Mouse (Mus musculus): ENCODE measurements around the gene Ror1. TPM values are rescaled to one million over a fixed set of nuclear protein-coding genes. Genes with fewer than 3 reads are reported as not detected.

The Ror1 gene
- total and polyA plus RNA-seq, 2 experiments from 2014 or later: 0.73 to 2.8 TPM

DNA sequence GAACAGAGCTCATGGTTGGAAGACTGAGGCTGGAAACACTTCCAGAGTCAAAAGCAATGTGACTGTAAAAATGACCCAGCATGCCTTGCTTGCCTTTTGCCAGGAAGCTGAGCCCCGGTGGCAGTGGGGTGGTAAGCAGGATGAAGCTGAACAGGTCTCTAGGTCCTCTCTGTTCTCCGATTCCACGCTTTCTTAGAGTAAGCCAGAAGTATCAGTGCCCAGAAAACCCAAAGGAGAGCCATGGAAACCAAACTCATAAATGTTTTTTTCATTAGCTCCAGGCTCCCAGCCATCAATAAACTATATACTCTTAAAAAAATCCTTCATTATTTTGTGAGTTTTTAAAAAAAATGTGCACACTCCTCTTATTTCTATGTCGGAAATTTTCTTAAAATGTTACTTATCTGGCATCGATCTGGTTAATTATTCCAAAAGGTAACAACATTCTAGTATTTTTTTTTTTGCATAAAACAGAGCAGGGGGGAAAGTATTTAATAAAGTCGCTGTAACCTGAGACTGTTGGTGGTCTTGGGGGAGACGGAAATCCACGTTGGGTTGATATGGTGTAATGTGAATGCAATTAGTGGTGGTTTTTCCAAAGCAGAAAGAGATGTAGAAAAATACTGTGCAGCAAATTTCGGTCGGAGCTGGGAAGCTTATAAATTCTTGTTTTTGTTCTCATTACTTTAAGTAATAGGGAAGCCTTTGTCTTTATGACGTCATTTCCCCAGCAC lies 41.7 kb downstream of the Ror1 start:
- DNase-seq (ENCODE audit: low spot score) (no peak), ATAC-seq (ENCODE audit: low FRiP score) (no peak)
- TF ChIP-seq CTCF (IDR thresholded peaks at IDR 0.05): no peak
- Histone ChIP-seq H3K9me3 (ENCODE audit: low read length) (no peaks in the 10 kb centered on the region), H3K27me3 (ENCODE audit: insufficient read depth, low read length) (no peaks in the 10 kb centered on the region), H3K9ac (replicated peaks; ENCODE audit: low read length, poor library complexity, severe bottlenecking) (no peak overlapping the region), H3K36me3 (ENCODE audit: insufficient read depth, low read length) (no peaks in the 10 kb centered on the region), H3K4me3 (ENCODE audit: low read depth, low read length) (no peak overlapping the region), H3K4me1 (ENCODE audit: insufficient read depth, low read length) (no peaks in the 10 kb centered on the region), H3K4me2 (ENCODE audit: low read depth, low read length, poor library complexity, severe bottlenecking) (no peak overlapping the region), H3K27ac (ENCODE audit: low read depth, low read length) (no peak overlapping the region)
- 84% methylated on average over 11 of the region's 11 CpGs for WGBS

DNA sequence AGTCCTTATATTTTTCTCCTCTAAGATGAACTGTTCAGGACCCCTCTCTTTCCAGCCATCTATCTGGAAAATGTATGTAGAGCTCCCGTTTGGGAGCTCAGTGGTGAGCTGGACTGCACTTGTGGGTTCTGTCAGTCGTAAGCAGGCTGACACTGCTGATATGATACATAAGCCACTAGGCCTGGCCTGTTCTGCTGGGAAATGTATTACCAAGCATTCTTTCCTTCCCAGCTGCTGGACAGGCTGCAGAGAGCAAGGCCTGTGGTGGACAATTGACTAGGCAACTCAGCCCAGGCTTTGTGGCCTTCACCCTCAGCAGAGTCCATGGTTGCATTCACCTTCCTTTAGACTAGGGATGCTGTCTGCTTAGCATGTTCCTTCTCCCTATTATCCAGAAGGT lies 46.0 kb downstream of the Ror1 start:
- H3K9ac ChIP-seq (replicated peaks; ENCODE audit: low read length, poor library complexity, severe bottlenecking): no peak overlapping the region
- H3K27me3 ChIP-seq (ENCODE audit: insufficient read depth, low read length): no peaks in the 10 kb centered on the region
- DNase-seq (ENCODE audit: low spot score) (no peak), ATAC-seq (ENCODE audit: low FRiP score) (no peak)
- H3K4me3 ChIP-seq (ENCODE audit: low read depth, low read length): no peak overlapping the region
- no peaks in the 10 kb centered on the region for H3K9me3 ChIP-seq (ENCODE audit: low read length)
- WGBS: 85% methylated on average over 2 of the region's 2 CpGs
- no peaks in the 10 kb centered on the region for H3K4me1 ChIP-seq (ENCODE audit: insufficient read depth, low read length)
- H3K27ac ChIP-seq (ENCODE audit: low read depth, low read length): no peak overlapping the region
- no peak for TF ChIP-seq CTCF (IDR thresholded peaks at IDR 0.05)
- no peaks in the 10 kb centered on the region for H3K36me3 ChIP-seq (ENCODE audit: insufficient read depth, low read length)
- no peak overlapping the region for H3K4me2 ChIP-seq (ENCODE audit: low read depth, low read length, poor library complexity, severe bottlenecking)

GRCm38 (mm10) chr4:100144744-100145143 lies 49.2 kb downstream of the Ror1 start:
- H3K4me1 ChIP-seq (ENCODE audit: insufficient read depth, low read length): no peaks in the 10 kb centered on the region
- H3K9me3 ChIP-seq (ENCODE audit: low read length): no peaks in the 10 kb centered on the region
- 82% methylated on average over 4 of the region's 4 CpGs for WGBS
- no peaks in the 10 kb centered on the region for H3K36me3 ChIP-seq (ENCODE audit: insufficient read depth, low read length)
- H3K27me3 ChIP-seq (ENCODE audit: insufficient read depth, low read length): no peaks in the 10 kb centered on the region
- DNase-seq (ENCODE audit: low spot score): no peak
- no peak overlapping the region for H3K27ac ChIP-seq (ENCODE audit: low read depth, low read length)
- H3K4me2 ChIP-seq (ENCODE audit: low read depth, low read length, poor library complexity, severe bottlenecking): no peak overlapping the region
- H3K4me3 ChIP-seq (ENCODE audit: low read depth, low read length): no peak overlapping the region
- no peak for TF ChIP-seq CTCF (IDR thresholded peaks at IDR 0.05)
- no peak overlapping the region for H3K9ac ChIP-seq (replicated peaks; ENCODE audit: low read length, poor library complexity, severe bottlenecking)
- ATAC-seq (ENCODE audit: low FRiP score): no peak

DNA sequence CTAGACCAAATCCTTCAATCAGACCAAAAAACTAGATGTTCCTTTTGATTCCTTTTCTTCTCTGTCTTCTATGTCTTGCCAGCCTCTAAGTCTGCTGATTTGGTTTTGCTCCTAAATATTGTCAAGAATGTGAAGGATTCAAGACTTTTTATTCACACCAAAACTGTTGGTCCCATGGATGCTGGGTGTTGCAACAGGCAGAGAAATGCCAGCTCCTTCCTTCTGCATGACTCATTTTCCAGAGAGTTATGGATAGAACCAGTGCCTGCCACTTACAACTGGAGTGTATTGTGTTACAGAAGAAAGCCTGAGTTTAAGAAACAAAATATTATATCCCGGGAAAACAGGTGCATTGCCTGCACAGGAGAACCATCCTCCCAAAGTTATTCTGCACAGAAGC lies 55.2 kb downstream of the Ror1 start:
- H3K9me3 ChIP-seq (ENCODE audit: low read length): no peaks in the 10 kb centered on the region
- WGBS: 90% methylated on average over 1 of the region's 1 CpGs
- TF ChIP-seq CTCF (IDR thresholded peaks at IDR 0.05): no peak
- DNase-seq (ENCODE audit: low spot score): no peak
- H3K27ac ChIP-seq (ENCODE audit: low read depth, low read length): no peak overlapping the region
- H3K4me1 ChIP-seq (ENCODE audit: insufficient read depth, low read length): no peaks in the 10 kb centered on the region
- ATAC-seq (ENCODE audit: low FRiP score): no peak
- H3K27me3 ChIP-seq (ENCODE audit: insufficient read depth, low read length): no peaks in the 10 kb centered on the region
- H3K36me3 ChIP-seq (ENCODE audit: insufficient read depth, low read length): no peaks in the 10 kb centered on the region
- no peak overlapping the region for H3K4me3 ChIP-seq (ENCODE audit: low read depth, low read length)
- no peak overlapping the region for H3K4me2 ChIP-seq (ENCODE audit: low read depth, low read length, poor library complexity, severe bottlenecking)
- H3K9ac ChIP-seq (replicated peaks; ENCODE audit: low read length, poor library complexity, severe bottlenecking): no peak overlapping the region

DNA sequence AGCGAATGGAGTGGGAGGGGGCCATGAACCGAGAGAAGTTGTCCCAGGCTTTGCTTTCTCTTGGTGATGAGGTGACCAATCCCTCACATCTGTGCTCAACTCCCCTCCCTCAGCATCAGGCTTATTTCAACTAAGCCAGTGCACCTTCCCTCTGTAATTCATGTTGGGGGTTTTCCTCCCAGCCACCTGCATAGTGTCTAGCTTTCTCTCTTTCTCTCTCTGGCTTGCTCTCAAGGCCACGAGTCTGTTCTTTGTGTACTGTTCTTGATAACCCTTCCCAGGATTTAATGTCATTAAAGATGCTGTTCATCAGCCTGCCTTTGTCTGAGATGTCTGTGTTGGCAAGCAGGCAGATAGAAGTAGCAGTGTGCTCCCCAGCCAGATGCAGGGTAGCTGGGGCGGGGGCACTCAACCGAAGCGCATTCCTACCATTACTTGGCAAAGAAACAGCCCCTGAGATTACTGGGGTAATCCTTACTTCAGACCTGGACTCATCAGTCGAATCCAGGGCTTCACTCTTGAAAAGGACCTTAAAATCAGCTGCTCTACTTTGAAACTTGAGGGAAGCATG lies 59.1 kb downstream of the Ror1 start:
- Histone ChIP-seq H3K4me3 (ENCODE audit: low read depth, low read length) (no peak overlapping the region), H3K9ac (replicated peaks; ENCODE audit: low read length, poor library complexity, severe bottlenecking) (no peak overlapping the region), H3K27me3 (ENCODE audit: insufficient read depth, low read length) (no peaks in the 10 kb centered on the region), H3K9me3 (ENCODE audit: low read length) (no peaks in the 10 kb centered on the region), H3K4me2 (ENCODE audit: low read depth, low read length, poor library complexity, severe bottlenecking) (no peak overlapping the region), H3K36me3 (ENCODE audit: insufficient read depth, low read length) (no peaks in the 10 kb centered on the region), H3K4me1 (ENCODE audit: insufficient read depth, low read length) (no peaks in the 10 kb centered on the region), H3K27ac (ENCODE audit: low read depth, low read length) (no peak overlapping the region)
- DNase-seq (ENCODE audit: low spot score) (no peak), ATAC-seq (ENCODE audit: low FRiP score) (no peak)
- no peak for TF ChIP-seq CTCF (IDR thresholded peaks at IDR 0.05)
- 24% methylated on average over 7 of the region's 7 CpGs for WGBS

- Histone ChIP-seq H3K4me1 (ENCODE audit: insufficient read depth, low read length) (no peaks in the 10 kb centered on the region), H3K4me3 (ENCODE audit: low read depth, low read length) (no peak overlapping the region), H3K36me3 (ENCODE audit: insufficient read depth, low read length) (no peaks in the 10 kb centered on the region), H3K27me3 (ENCODE audit: insufficient read depth, low read length) (no peaks in the 10 kb centered on the region), H3K9ac (replicated peaks; ENCODE audit: low read length, poor library complexity, severe bottlenecking) (no peak overlapping the region), H3K4me2 (ENCODE audit: low read depth, low read length, poor library complexity, severe bottlenecking) (no peak overlapping the region), H3K27ac (ENCODE audit: low read depth, low read length) (no peak overlapping the region), H3K9me3 (ENCODE audit: low read length) (no peaks in the 10 kb centered on the region)
- ATAC-seq (ENCODE audit: low FRiP score) (no peak), DNase-seq (ENCODE audit: low spot score) (no peak)
- 96% methylated on average over 3 of the region's 3 CpGs for WGBS
- TF ChIP-seq CTCF (IDR thresholded peaks at IDR 0.05): no peak
These were observed 60.1 kb downstream of the Ror1 start for GRCm38 (mm10) chr4:100155731-100156130.
